Mouse (Mus musculus) limb, embryonic 10.5 days (tissue): ENCODE results near the gene Serpine3. TPM values are rescaled to one million over a fixed set of nuclear protein-coding genes. Genes with fewer than 3 reads are reported as not detected.
A peak's percentile ranks its signal among the peaks of the same experiment; 100 is the strongest.
"Not testable (repeated sequence)": the region's sequence is repeated elsewhere in the genome, so short reads cannot be mapped to it uniquely, and the experiment has no call there.

ENCODE experiments used
- DNase-seq: peaks from one replicate; pipeline ENCODE4 v3.0.0-alpha.2; 2017; ENCODE audit warnings: low spot score
- H3K27ac ChIP-seq: fragments of 300-500 bp; sonication (generic); 2 replicates; pipeline ENCODE4 v1.5.1; 2016; ENCODE audit warnings: mild to moderate bottlenecking
- H3K27me3 ChIP-seq: fragments of 300-500 bp; sonication (generic); 2 replicates; pipeline ENCODE4 v1.6.1; 2016; ENCODE audit warnings: low read depth, mild to moderate bottlenecking; ENCODE audit not compliant: poor library complexity, severe bottlenecking
- H3K36me3 ChIP-seq: fragments of 300-500 bp; sonication (generic); 2 replicates; pipeline ENCODE4 v1.6.1; 2016; ENCODE audit warnings: mild to moderate bottlenecking, moderate library complexity
- H3K4me1 ChIP-seq: fragments of 300-500 bp; sonication (generic); 2 replicates; pipeline ENCODE4 v1.6.1; 2016
- H3K4me3 ChIP-seq: fragments of 300-500 bp; sonication (generic); 2 replicates; pipeline ENCODE4 v1.5.1; 2016; ENCODE audit warnings: mild to moderate bottlenecking, moderate library complexity
- H3K9me3 ChIP-seq: fragments of 300-500 bp; sonication (generic); replicated peaks from 2 replicates; pipeline ENCODE4 v1.6.1; 2016; ENCODE audit warnings: mild to moderate bottlenecking
- WGBS: fragments of 180-500 bp; shearing (Covaris S2); methylation state at CpG from one replicate; pipeline ENCODE4 v1.1.7; 2016; 5-methylcytosine and 5-hydroxymethylcytosine counted together
- polyA plus RNA-seq: library from polyadenylated mRNA; unstranded; fragments of >200 nt; fragmentation: Nextera tagmentation; extraction: Ambion mirVana; gene quantifications from 2 replicates; pipeline ENCODE4 v1.2.1, GENCODE M21; 2016

The Serpine3 gene
- not detected in 2 replicates for polyA plus RNA-seq

DNA sequence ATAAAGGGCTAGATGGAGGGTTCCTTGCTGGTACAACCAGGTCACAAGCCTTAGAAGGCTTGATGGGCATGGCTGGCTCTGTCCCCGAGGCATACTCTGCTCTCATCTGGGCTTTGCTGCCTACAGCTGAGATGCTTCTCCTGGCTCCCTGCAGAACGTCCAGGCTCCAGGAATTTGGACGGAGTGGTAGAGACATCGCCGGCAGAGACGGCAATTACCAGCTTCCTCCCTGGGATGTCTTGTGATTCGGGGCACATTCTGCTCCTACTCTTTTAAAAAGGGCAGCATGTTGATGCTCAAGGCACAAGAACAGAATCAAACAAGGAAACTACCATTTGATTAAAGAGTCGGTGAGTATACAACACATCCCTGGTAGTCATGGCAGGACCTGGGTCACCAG lies at the start of gene Serpine3:
Gene Serpine3, plus strand, starts transcription at position 301 of the 400 bp plus-strand sequence.
- Histone ChIP-seq H3K36me3 (no peaks in the 10 kb centered on the region), H3K4me3 (no peak within 1 kb of the TSS), H3K4me1 (0 out of 2 replicates have a peak, but pooled peaks cover 5% of the 10 kb centered on the region), H3K27ac (no peak within 1 kb of the TSS), H3K27me3 (no peaks in the 10 kb centered on the region), H3K9me3 (no peaks in the 10 kb centered on the region)
- WGBS: 85% methylated on average over 8 of the region's 8 CpGs
- peak; percentile 7 for DNase-seq

DNA sequence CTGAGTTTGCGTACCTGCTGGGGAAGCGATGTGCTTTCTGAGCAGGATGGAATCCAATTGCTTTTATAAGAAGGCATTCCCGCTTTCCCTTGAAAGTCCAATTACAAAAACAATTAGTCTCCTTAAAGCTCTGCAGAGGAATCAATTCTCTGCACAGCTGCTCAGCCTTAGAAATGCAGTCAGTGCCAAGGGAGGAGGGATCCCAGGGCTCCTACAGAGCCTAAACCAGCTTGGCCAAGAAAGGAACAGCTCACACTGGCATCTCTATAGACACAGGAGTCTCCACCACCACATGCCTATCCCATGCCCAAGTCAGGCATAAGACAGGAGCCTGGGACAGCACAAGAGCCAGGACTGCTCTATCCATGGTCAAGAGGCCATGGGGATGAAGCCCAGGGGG lies 41.1 kb upstream of the Serpine3 start:
- Histone ChIP-seq H3K27ac (no peak overlapping the region), H3K4me1 (peaks cover 5% of the 10 kb centered on the region; the same call in 1 of the 2 replicates), H3K27me3 (no peaks in the 10 kb centered on the region), H3K9me3 (no peaks in the 10 kb centered on the region), H3K4me3 (no peak overlapping the region), H3K36me3 (no peaks in the 10 kb centered on the region)
- 81% methylated on average over 3 of the region's 3 CpGs for WGBS
- no peak for DNase-seq

DNA sequence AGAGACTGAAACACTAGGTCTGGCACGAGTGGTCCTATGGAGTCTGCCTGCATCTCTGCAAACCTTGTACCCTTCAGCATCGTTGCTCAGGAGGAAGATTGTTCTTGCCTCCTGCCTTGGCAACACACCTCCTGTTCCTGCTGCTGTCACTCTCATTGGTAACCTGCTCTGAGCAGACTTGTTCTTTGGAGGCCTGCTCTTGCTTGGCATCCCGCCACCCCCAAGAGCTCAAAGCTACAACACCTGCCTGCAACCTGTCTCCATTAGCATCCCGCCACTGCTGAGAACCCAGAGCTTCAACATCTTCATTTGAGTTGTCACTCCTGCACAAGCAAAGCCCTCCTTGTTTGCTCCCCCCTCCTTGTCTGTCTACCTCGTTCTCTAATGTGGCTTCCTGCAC lies 35.5 kb upstream of the Serpine3 start:
- 88% methylated on average over 5 of the region's 5 CpGs for WGBS
- no peaks in the 10 kb centered on the region for H3K9me3 ChIP-seq
- peaks cover 5% of the 10 kb centered on the region; the same call in 1 of the 2 replicates for H3K4me1 ChIP-seq
- DNase-seq: no peak
- H3K27me3 ChIP-seq: no peaks in the 10 kb centered on the region
- no peak overlapping the region for H3K4me3 ChIP-seq
- H3K36me3 ChIP-seq: no peaks in the 10 kb centered on the region
- H3K27ac ChIP-seq: no peak overlapping the region

DNA sequence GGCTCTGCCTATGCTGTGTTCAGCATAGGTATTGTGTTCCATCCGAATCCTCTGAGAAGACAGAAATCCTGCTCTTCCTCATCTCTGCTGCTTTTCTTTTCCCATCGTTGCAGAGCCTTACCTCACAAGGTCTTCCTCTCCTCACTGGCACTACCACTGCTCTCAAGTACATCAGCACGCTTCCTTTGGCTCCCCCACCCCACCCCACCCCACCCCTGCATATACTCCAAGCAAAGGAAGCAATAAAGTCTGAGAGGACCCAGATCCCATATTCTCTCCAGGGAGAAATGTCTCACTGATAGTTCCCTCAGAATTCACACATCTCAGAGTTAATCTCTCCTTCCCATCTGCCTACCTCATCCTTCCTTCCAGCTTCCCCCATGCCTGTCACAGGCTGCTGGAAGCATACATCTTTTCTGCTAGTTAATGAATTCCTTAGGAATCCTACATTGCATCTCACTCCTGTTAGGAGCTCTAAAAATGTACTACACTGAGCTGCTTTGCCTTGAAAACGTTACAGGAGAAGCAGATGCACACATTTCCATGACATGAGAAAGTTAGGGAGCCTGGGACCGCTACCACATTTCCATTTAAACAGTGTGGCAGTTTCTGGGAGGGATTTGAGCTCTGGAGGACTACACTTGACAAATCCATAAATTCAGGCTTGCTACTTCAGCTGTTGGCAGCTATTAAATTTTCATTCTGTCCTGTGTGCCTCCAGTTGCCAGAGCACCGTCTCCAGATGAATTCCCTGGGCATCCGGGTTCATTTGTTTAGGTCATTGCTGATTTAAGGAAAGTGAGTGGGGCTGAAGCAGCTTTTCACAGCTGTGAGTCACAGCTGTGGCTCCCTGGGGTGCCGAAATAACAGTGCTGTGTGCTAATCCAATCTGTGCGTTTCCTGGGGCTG lies 25.8 kb upstream of the Serpine3 start:
- H3K4me3 ChIP-seq: no peak overlapping the region
- no peak overlapping the region for H3K27ac ChIP-seq
- H3K4me1 ChIP-seq: peaks cover 16% of the 10 kb centered on the region
- H3K9me3 ChIP-seq: no peaks in the 10 kb centered on the region
- H3K36me3 ChIP-seq: no peaks in the 10 kb centered on the region
- 0 out of 2 replicates have a peak, but pooled peaks cover 4% of the 10 kb centered on the region for H3K27me3 ChIP-seq
- 32% methylated on average over 9 of the region's 9 CpGs for WGBS
- DNase-seq: peak; percentile 41

DNA sequence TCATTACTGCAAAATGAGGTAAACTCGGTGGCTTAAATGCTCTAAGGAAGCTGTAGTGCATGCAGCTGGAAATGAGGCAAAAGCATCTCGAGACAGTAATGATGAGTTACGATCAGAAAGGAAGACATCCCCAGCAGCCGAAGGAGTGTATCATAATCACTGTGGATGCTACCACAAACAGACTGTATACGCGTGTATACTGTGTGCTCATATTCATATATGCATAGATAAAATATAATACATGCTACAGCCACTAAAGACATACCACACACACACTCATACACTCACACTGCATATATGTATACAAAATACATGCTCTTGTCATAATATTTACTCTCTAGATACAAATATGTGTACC lies 25.1 kb upstream of the Serpine3 start:
- H3K27me3 ChIP-seq: 0 out of 2 replicates have a peak, but pooled peaks cover 4% of the 10 kb centered on the region
- peaks cover 16% of the 10 kb centered on the region for H3K4me1 ChIP-seq
- H3K27ac ChIP-seq: no peak overlapping the region
- H3K36me3 ChIP-seq: no peaks in the 10 kb centered on the region
- H3K4me3 ChIP-seq: no peak overlapping the region
- no peak for DNase-seq
- H3K9me3 ChIP-seq: no peaks in the 10 kb centered on the region
- 66% methylated on average over 6 of the region's 6 CpGs for WGBS

DNA sequence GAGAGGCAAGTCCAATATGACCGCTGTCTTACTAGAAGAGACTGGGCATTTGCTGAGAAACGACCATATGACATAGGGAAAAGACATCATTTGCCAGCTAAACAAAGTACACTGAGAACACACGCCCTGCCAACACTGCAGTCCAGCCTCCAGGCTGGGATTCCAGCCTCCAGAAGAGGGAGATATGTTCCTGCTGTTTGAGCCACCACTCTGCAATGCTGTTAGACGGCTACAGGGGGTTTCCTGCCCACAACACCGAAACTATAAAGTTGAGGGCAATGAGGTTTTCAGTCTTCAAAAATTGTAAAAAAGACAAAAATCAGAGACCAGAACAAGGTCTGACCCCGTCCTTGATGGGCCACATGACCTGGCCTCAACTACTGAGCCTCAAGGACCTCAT lies 24.4 kb upstream of the Serpine3 start:
- no peak overlapping the region for H3K4me3 ChIP-seq
- no peaks in the 10 kb centered on the region for H3K36me3 ChIP-seq
- 77% methylated on average over 6 of the region's 6 CpGs for whole genome bisulfite sequencing
- H3K27me3 ChIP-seq: 0 out of 2 replicates have a peak, but pooled peaks cover 4% of the 10 kb centered on the region
- DNase-seq: no peak
- no peak overlapping the region for H3K27ac ChIP-seq
- no peaks in the 10 kb centered on the region for H3K9me3 ChIP-seq
- H3K4me1 ChIP-seq: peaks cover 16% of the 10 kb centered on the region

DNA sequence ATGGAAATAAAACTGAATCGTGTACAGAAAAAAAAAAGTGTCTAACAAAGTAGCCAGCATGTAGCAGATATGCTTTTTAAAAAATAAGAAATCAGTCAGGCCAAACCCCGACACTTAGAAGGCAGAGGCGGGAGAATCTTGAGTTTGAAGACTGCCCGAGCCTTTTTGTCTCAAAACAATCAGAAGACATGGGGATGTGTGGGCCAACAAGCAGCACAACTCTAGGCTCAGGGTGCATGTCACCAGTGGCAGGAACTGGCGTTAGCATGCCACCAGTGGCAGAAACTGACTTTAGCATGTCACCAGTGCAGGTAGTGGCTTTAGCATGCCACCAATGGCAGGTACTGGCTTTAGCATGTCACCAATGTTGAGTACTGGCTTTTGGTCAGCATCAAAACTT lies 23.9 kb upstream of the Serpine3 start:
- Histone ChIP-seq H3K4me3 (no peak overlapping the region), H3K27me3 (0 out of 2 replicates have a peak, but pooled peaks cover 4% of the 10 kb centered on the region), H3K36me3 (no peaks in the 10 kb centered on the region), H3K27ac (no peak overlapping the region), H3K9me3 (no peaks in the 10 kb centered on the region), H3K4me1 (peaks cover 16% of the 10 kb centered on the region)
- WGBS: 90% methylated on average over 5 of the region's 5 CpGs
- no peak for DNase-seq

DNA sequence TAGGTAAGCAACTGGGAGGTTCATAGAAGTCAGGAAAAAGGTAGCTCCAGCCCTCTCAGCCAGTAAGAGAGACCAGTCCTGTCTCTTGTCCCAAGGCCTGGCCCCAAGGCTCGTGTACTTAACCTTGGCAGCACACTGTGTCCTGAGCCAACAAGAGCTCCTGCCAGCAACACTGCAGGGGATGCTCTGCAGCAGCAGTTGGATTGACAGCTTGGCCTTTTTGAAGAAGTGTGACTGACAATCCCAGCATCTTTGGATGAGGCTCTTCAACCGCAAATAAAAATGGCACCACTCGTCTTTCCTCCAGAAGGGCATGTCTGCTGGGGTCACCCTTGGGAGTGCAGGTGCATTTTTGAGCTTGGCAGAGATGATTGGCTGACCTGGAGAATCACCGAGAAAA lies 23.1 kb upstream of the Serpine3 start:
- no peaks in the 10 kb centered on the region for H3K9me3 ChIP-seq

DNA sequence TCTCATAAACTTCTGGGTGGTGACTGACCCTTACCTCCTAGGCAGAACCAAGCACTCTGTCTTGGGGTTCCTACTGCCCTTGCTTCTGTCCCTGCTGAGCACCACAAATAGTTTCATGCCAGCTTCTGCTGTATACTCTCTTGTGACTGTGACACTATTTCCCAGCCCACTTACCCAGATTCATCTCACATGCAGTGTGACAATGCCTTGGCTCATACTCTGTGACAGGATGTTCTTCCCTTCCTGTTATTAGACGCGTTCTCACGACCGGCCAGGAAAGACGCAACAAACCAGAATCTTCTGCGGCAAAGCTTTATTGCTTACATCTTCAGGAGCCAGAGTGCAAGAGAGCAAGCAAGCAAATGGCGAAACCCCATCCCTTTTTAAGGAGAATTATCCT lies 21.1 kb upstream of the Serpine3 start:
- H3K4me3 ChIP-seq, H3K36me3 ChIP-seq, H3K27ac ChIP-seq, DNase-seq, H3K9me3 ChIP-seq, H3K27me3 ChIP-seq: not testable (repeated sequence)
- peaks cover 14% of the 10 kb centered on the region for H3K4me1 ChIP-seq
- 95% methylated on average over 6 of the region's 7 CpGs for WGBS

More for the DNA sequence above, 23.1 kb upstream of the Serpine3 start:
- no peak overlapping the region for H3K27ac ChIP-seq
- H3K36me3 ChIP-seq: no peaks in the 10 kb centered on the region
- H3K27me3 ChIP-seq: 0 out of 2 replicates have a peak, but pooled peaks cover 4% of the 10 kb centered on the region
- H3K4me3 ChIP-seq: no peak overlapping the region
- WGBS: 73% methylated on average over 4 of the region's 4 CpGs
- no peak for DNase-seq
- H3K4me1 ChIP-seq: peaks cover 16% of the 10 kb centered on the region

DNA sequence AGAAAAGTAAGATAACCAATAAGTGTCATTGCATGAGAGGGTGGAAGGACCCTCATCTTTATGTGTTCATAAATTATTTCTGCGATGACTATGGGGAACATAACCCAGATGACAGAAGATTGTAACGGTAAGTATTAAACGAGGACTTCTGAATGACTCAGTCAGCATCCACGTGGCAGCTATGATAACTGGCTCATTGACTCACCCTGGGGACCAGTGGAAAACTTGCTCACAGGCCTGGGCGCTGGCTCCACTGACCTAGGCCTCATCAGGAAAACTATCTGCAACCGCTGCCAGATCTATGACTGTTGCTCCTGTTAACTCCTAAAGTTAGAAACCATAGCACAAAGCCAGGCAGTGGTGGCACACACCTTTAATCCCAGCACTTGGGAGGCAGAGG lies 15.1 kb upstream of the Serpine3 start:
- no peak overlapping the region for H3K27ac ChIP-seq
- H3K36me3 ChIP-seq: no peaks in the 10 kb centered on the region
- H3K27me3 ChIP-seq: no peaks in the 10 kb centered on the region
- no peak overlapping the region for H3K4me3 ChIP-seq
- no peaks in the 10 kb centered on the region for H3K4me1 ChIP-seq
- no peak for DNase-seq
- 89% methylated on average over 6 of the region's 6 CpGs for WGBS
- no peaks in the 10 kb centered on the region for H3K9me3 ChIP-seq

DNA sequence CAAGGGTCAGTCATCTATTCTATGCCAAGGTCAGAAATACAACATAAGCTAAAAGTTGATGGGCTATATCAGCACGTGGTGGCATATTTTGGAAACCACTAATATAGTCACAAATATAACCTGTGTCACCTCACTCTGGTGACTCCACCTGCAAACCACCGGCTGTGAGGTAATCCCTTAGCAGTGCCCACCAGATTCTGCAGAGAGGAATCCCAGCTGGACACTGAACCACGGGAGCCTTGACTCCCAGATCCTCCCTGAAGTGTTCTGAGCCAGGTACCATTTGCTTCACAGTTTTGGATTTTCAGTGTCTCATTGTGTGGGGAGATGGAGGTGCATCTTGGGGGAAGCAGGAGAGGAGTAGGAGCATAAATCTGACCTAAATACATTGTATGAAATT lies 13.1 kb upstream of the Serpine3 start:
- WGBS: 72% methylated on average over 3 of the region's 3 CpGs
- no peak for DNase-seq

DNA sequence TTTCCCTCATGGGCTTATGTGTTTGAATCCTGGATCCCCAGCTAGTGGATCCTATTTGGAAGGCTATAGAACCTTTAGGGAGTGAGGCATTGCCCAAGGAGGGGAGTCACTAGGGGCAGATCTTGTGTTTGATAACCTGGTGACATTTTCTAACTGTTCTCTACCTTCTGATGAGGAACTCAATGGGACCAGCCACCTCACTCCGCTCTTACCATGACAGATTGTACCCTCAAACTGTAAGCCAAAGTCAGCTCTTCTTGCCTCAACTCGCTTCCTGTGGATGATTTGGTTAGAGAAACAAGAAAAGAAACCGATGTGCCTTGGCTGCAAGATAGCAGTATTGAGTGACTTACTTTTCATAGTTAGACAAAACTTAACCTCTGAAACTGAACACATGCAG lies 11.7 kb upstream of the Serpine3 start:
- no peak overlapping the region for H3K4me3 ChIP-seq
- 88% methylated on average over 3 of the region's 3 CpGs for WGBS
- DNase-seq: no peak

More for the DNA sequence above, 13.1 kb upstream of the Serpine3 start:
- H3K9me3 ChIP-seq: no peaks in the 10 kb centered on the region
- H3K27me3 ChIP-seq: no peaks in the 10 kb centered on the region
- no peaks in the 10 kb centered on the region for H3K36me3 ChIP-seq
- H3K4me3 ChIP-seq: no peak overlapping the region
- no peaks in the 10 kb centered on the region for H3K4me1 ChIP-seq
- no peak overlapping the region for H3K27ac ChIP-seq

DNA sequence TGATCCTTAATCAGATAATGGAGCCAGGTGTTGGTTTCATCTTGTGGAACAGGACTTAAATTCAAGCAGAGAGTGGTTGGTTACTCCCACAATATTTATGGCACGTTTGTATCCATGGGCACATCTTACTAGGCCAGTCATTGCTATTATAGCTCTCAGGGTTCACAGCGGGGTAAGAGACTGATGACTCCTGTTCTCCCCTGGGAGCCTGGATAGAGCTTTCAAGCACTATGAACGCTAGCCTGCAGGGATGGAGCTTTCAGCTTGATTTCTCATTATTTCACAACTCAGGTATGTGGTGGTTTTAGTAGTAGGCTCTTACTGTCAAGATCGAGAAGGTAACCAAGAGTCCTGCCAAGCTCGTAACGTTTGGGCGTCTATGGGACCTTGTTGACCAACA lies 7.5 kb upstream of the Serpine3 start:
- no peak for DNase-seq
- H3K9me3 ChIP-seq: no peaks in the 10 kb centered on the region
- no peak overlapping the region for H3K4me3 ChIP-seq
- 85% methylated on average over 7 of the region's 7 CpGs for WGBS
- no peak overlapping the region for H3K27ac ChIP-seq
- no peaks in the 10 kb centered on the region for H3K27me3 ChIP-seq
- H3K4me1 ChIP-seq: no peaks in the 10 kb centered on the region
- no peaks in the 10 kb centered on the region for H3K36me3 ChIP-seq

More for the DNA sequence above, 11.7 kb upstream of the Serpine3 start:
- Histone ChIP-seq H3K36me3 (no peaks in the 10 kb centered on the region), H3K27ac (no peak overlapping the region), H3K4me1 (no peaks in the 10 kb centered on the region), H3K9me3 (no peaks in the 10 kb centered on the region), H3K27me3 (no peaks in the 10 kb centered on the region)
